22 mouse cellular contexts compared by ENCODE assay signal in the genomic region with DNA sequence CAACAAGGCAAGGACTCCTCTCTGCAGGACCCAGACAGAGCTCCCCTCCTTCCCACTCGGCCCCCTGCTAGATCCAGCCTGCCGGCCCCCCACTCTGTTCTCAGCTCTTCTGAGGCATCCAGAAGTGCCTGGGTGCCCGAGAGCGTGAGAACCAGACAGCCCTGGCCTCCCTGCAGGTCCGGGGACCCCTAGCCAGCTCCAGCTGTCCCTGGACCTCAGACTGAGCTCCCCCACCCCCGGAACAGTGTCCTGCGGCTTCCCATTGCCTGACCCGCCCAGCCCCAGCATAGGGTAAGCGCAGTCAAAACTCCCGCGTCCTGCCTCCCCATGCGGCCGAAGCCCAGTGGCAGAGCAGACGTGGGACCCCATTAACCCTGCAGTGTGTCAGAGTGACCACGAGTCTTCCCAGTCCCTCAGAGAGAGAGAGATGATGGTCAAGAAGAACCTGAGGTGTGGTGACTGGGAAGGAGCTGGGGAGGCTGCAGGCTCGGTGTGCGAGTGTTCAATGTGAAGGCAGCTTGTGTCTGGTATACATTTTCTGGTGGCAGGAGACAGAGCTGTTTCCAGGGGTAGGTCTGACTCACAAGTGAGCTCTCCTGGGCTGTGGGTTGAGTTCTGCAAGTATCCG.
DNase-seq lines count a peak whose midpoint lies in the region; ATAC-seq and TF ChIP-seq lines count a peak whose summit lies in the region.
"Had no signal": no experiment of that assay in that cellular context is flagged by ENCODE, and none has a peak within 500 bp of the region (broad histone marks: within the 10 kb centered on the region; RNA-seq: fewer than 3 reads in every experiment).

No protein-coding gene starts in this region.

- H3K9ac ChIP-seq in kidney, embryonic 16.5 days (replicated peaks; ENCODE audit: low read length), result no peak overlapping the region
- no peak overlapping the region for H3K9ac ChIP-seq in kidney, embryonic 15.5 days
- no peak overlapping the region for H3K9ac ChIP-seq in stomach, embryonic 15.5 days
- no peak overlapping the region for H3K9ac ChIP-seq in stomach, postnatal 0 days (ENCODE audit: low read length)
- H3K9ac ChIP-seq: heart, embryonic 13.5 days; hindbrain, embryonic 15.5 days had no signal

- H3K27me3 ChIP-seq in kidney, embryonic 16.5 days (ENCODE audit: insufficient read depth, low read length), result no peaks in the 10 kb centered on the region
- H3K27me3 ChIP-seq in kidney, embryonic 15.5 days, result 0 out of 2 replicates have a peak, but pooled peaks cover 6% of the 10 kb centered on the region
- no peaks in the 10 kb centered on the region for H3K27me3 ChIP-seq in stomach, embryonic 15.5 days (replicated peaks)
- H3K27me3 ChIP-seq in stomach, postnatal 0 days (ENCODE audit: control insufficient read depth, insufficient read depth, low read length), result no peaks in the 10 kb centered on the region
- peaks cover 34% of the 10 kb centered on the region for H3K27me3 ChIP-seq in embryonic facial prominence, embryonic 10.5 days (replicated peaks; ENCODE audit: low read depth, poor library complexity, severe bottlenecking)
- H3K27me3 ChIP-seq: heart, embryonic 13.5 days had no signal

- intact Hi-C loops in heart, postnatal 36 days (cut with DNase I), result no loop called here

- DNase-seq in heart, adult 11 months, result peak; percentile 80
- DNase-seq in heart, postnatal 36 days, result no peak
- no peak for DNase-seq in stomach, postnatal 0 days (ENCODE audit: low spot score)
- DNase-seq in embryonic facial prominence, embryonic 10.5 days (ENCODE audit: low spot score), result no peak
- DNase-seq: adrenal gland, adult 2 months; adrenal gland, postnatal 25 days; cerebellum, adult 18-20 months; cerebellum, adult 9-11 months; cerebellum, postnatal 36 days; gastrocnemius, postnatal 10 days; heart, adult 2 months; heart, postnatal 4 days had no signal

- no peaks in the 10 kb centered on the region for H3K36me3 ChIP-seq in kidney, embryonic 16.5 days (ENCODE audit: insufficient read depth, low read length)
- H3K36me3 ChIP-seq in kidney, embryonic 15.5 days, result no peaks in the 10 kb centered on the region
- H3K36me3 ChIP-seq in stomach, embryonic 15.5 days, result no peaks in the 10 kb centered on the region
- no peaks in the 10 kb centered on the region for H3K36me3 ChIP-seq in stomach, postnatal 0 days (ENCODE audit: control insufficient read depth, insufficient read depth, low read length)
- no peaks in the 10 kb centered on the region for H3K36me3 ChIP-seq in embryonic facial prominence, embryonic 10.5 days (replicated peaks)
- H3K36me3 ChIP-seq: G1E; heart, embryonic 13.5 days; hindbrain, embryonic 15.5 days had no signal

- no peak for TF ChIP-seq EP300 in stomach, postnatal 0 days (optimal IDR thresholded peaks at IDR 0.05)

- 0 out of 2 replicates have a peak, but pooled peaks have one; percentile 5 for ATAC-seq in kidney, embryonic 16.5 days (ENCODE audit: low FRiP score, low TSS enrichment)
- ATAC-seq in kidney, embryonic 15.5 days (replicated peaks; ENCODE audit: low FRiP score), result no peak
- peak; percentile 20; the same call in 1 of the 2 replicates for ATAC-seq in stomach, embryonic 15.5 days (ENCODE audit: insufficient read depth, low FRiP score, low read depth)
- ATAC-seq in stomach, postnatal 0 days (ENCODE audit: low FRiP score, low TSS enrichment), result no peak
- ATAC-seq in frontal cortex, adult (ENCODE audit: low TSS enrichment), result no peak
- ATAC-seq: forebrain, embryonic 14.5 days; inflammation-experienced regulatory T-cells, adult 6 months; intestine, postnatal 0 days had no signal

- no peak for TF ChIP-seq CTCF in stomach, postnatal 0 days (IDR thresholded peaks at IDR 0.05; ENCODE audit: low read depth)

- H3K9me3 ChIP-seq in kidney, embryonic 16.5 days (ENCODE audit: low read length), result no peaks in the 10 kb centered on the region
- H3K9me3 ChIP-seq in kidney, embryonic 15.5 days (replicated peaks), result no peaks in the 10 kb centered on the region
- no peaks in the 10 kb centered on the region for H3K9me3 ChIP-seq in stomach, embryonic 15.5 days
- no peaks in the 10 kb centered on the region for H3K9me3 ChIP-seq in stomach, postnatal 0 days (ENCODE audit: control insufficient read depth, low read length)
- peaks cover 5% of the 10 kb centered on the region; the same call in 1 of the 2 replicates for H3K9me3 ChIP-seq in embryonic facial prominence, embryonic 10.5 days
- H3K9me3 ChIP-seq: G1E; heart, embryonic 13.5 days; hindbrain, embryonic 15.5 days had no signal

- peaks cover 16% of the 10 kb centered on the region for H3K4me1 ChIP-seq in kidney, embryonic 16.5 days (ENCODE audit: insufficient read depth, low read length)
- peaks cover 20% of the 10 kb centered on the region for H3K4me1 ChIP-seq in kidney, embryonic 15.5 days
- H3K4me1 ChIP-seq in stomach, embryonic 15.5 days, result peaks cover 3% of the 10 kb centered on the region
- H3K4me1 ChIP-seq in stomach, postnatal 0 days (replicated peaks; ENCODE audit: control insufficient read depth, insufficient read depth), result no peaks in the 10 kb centered on the region
- peaks cover 38% of the 10 kb centered on the region for H3K4me1 ChIP-seq in embryonic facial prominence, embryonic 10.5 days

- no peak overlapping the region for H3K27ac ChIP-seq in kidney, embryonic 16.5 days (ENCODE audit: low read length)
- H3K27ac ChIP-seq in kidney, embryonic 15.5 days, result no peak overlapping the region
- no peak overlapping the region for H3K27ac ChIP-seq in stomach, embryonic 15.5 days
- no peak overlapping the region for H3K27ac ChIP-seq in stomach, postnatal 0 days (replicated peaks)
- H3K27ac ChIP-seq in embryonic facial prominence, embryonic 10.5 days (replicated peaks), result peak overlapping the region; percentile 40
- H3K27ac ChIP-seq: heart, adult 2 months; heart, embryonic 13.5 days; hindbrain, embryonic 15.5 days had no signal

- no peak overlapping the region for H3K4me3 ChIP-seq in kidney, embryonic 16.5 days (ENCODE audit: low read length)
- no peak overlapping the region for H3K4me3 ChIP-seq in kidney, embryonic 15.5 days (replicated peaks)
- H3K4me3 ChIP-seq in stomach, embryonic 15.5 days (replicated peaks), result no peak overlapping the region
- H3K4me3 ChIP-seq in stomach, postnatal 0 days (ENCODE audit: low read depth, low read length), result no peak overlapping the region
- H3K4me3 ChIP-seq in embryonic facial prominence, embryonic 10.5 days, result no peak overlapping the region
- H3K4me3 ChIP-seq: heart, adult 2 months; heart, embryonic 13.5 days; hindbrain, embryonic 15.5 days had no signal

- H3K4me2 ChIP-seq in kidney, embryonic 16.5 days (replicated peaks; ENCODE audit: low read depth, low read length), result no peak overlapping the region
- no peak overlapping the region for H3K4me2 ChIP-seq in kidney, embryonic 15.5 days
- no peak overlapping the region for H3K4me2 ChIP-seq in stomach, embryonic 15.5 days
- no peak overlapping the region for H3K4me2 ChIP-seq in stomach, postnatal 0 days (replicated peaks; ENCODE audit: low read depth)
- H3K4me2 ChIP-seq: heart, embryonic 13.5 days; hindbrain, embryonic 15.5 days had no signal

- 78% methylated on average over 18 of the region's 18 CpGs for WGBS in kidney, embryonic 16.5 days
- 77% methylated on average over 18 of the region's 18 CpGs for WGBS in kidney, embryonic 15.5 days
- WGBS in stomach, embryonic 15.5 days, result 70% methylated on average over 18 of the region's 18 CpGs
- 74% methylated on average over 18 of the region's 18 CpGs for WGBS in stomach, postnatal 0 days
- WGBS in embryonic facial prominence, embryonic 10.5 days, result 58% methylated on average over 18 of the region's 18 CpGs

Comparison
In these comparisons a context has a peak if more than half of its experiments do, and no peak if none do; other contexts are left out.
1. ATAC-seq: peak in kidney, embryonic 16.5 days (single experiment) and stomach, embryonic 15.5 days (single experiment); none in kidney, embryonic 15.5 days (single experiment), stomach, postnatal 0 days (single experiment) and frontal cortex, adult (single experiment).